Mouse (Mus musculus) erythroblast, embryonic 14.5 days (primary cell): ENCODE results near the gene Dld.

ENCODE experiments used
- GATA1 ChIP-seq: IDR thresholded peaks from 2 replicates; pipeline ENCODE4 v1.6.1; 2012; ENCODE audit warnings: low read length, inconsistent platforms, mixed read lengths
- TAL1 ChIP-seq: IDR thresholded peaks from 3 replicates; pipeline ENCODE4 v1.6.1; 2012; ENCODE audit warnings: low read length, inconsistent platforms, mixed read lengths

DNA sequence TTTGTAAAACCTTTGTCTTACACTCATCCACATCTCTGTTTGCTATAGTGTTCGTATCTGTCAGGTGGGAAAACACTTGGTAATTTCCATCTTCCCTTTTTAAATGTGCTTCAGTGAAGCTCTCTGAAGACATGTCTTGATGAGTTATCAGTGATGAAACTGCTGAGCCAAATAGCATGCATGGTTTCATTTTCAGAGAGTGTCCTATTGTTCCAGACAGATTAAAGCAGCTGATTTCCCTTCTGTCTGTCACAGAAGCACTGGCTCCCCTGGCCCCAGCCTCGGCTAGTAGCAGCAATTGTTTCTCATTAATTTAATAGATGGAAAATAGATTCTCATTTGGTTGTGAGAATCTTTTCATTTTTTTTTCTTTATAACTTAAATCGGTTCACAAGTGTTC is 60.3 kb downstream of the Dld start:
- TF ChIP-seq GATA1: no peak
- TF ChIP-seq TAL1: no peak
